Mouse (Mus musculus): Measurements from ENCODE around the gene Pdyn.

Pdyn gene

GRCm38 (mm10) chr2:129654233-129654950 lies 45.3 kb downstream of the Pdyn start:
- DNase-seq (ENCODE audit: low read depth), result no peak

GRCm38 (mm10) chr2:129653632-129654031 lies 46.0 kb downstream of the Pdyn start:
- DNase-seq (ENCODE audit: low read depth), result no peak

GRCm38 (mm10) chr2:129652616-129653015 lies 47.0 kb downstream of the Pdyn start:
- no peak for DNase-seq (ENCODE audit: low read depth)

All from c-Kit-positive CD71-negative TER-119-negative erythroid progenitor cells, embryonic 14.5 days (primary cell).